Mouse (Mus musculus): ENCODE measurements around the gene Disp1. TPM values are rescaled to one million over a fixed set of nuclear protein-coding genes. Genes with fewer than 3 reads are reported as not detected.

The Disp1 gene
- 6.3 and 8.3 TPM in 2 replicates for polyA plus RNA-seq (2015; fragmentation: Nextera tagmentation; extraction: Ambion mirVana)

DNA sequence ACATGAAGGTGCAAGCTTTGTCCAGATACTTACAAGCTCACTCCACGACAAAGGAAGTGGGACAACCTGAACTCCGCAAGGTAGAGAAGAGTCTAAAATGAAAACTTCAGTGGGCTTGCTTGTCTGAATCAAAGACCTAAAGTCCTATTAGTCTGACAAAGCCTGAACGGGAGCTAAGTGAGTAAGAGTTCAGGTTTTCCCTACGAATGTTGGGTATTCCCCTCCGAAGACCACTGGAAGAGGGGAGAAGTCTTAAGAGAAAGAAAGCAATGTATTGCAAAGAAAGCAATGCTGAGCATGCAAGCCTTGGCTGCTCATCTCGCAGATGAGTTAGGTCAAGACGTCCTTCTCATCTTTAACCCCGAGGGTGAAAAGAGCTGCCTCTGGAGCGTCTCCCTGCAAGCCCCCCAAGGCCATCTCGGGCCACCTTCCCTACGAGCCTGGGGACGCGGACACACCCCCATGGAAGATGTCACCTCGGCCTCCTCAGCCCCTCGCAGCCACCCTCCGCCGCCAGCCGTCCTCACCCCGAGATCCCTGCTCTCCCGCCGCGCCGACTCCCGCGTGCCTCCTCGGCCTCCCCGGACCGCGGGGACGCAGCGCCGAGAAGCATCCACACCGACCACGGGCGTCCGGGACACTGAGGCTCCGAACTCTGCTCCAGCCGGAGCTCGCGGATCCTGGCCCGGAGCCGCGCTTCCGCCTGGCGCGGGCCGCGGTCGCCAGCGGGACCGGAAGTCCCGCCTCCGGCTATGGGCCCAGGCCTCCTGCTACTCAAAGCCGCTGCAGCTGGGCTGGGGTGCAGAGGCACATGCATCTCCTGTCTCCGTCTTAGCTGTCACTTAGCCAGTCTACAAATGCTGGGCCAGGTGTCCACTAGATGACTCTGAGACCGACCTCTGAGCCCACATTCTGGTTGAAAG lies at the start of gene Disp1:
TSS of gene Disp1 (minus strand) at position 727 of the 923 bp plus-strand sequence.

Small RNA genes lying within 50 kb of the gene (microRNA-seq; reads per million reads assigned to microRNA genes)
- 0 reads per million in 2 experiments for gene Gm24975

Other genes with a start within 250 kb of the Disp1 start
- 34.2 and 40.6 TPM in 2 replicates for gene Aida, start 75.1 kb upstream of the Disp1 start, polyA plus RNA-seq (2015; fragmentation: Nextera tagmentation; extraction: Ambion mirVana)
- gene Brox, start 75.7 kb upstream of the Disp1 start, polyA plus RNA-seq (2015; fragmentation: Nextera tagmentation; extraction: Ambion mirVana) = 28.9 and 33.3 TPM in 2 replicates
- gene Mia3, start 148.0 kb upstream of the Disp1 start, polyA plus RNA-seq (2015; fragmentation: Nextera tagmentation; extraction: Ambion mirVana) = 59.3 and 61.8 TPM in 2 replicates
- gene Taf1a, start 167.5 kb upstream of the Disp1 start, polyA plus RNA-seq (2015; fragmentation: Nextera tagmentation; extraction: Ambion mirVana) = 7.2 and 8.3 TPM in 2 replicates
- not detected in 2 replicates for gene Hhipl2, start 196.7 kb upstream of the Disp1 start, polyA plus RNA-seq (2015; fragmentation: Nextera tagmentation; extraction: Ambion mirVana)

Data from skeletal muscle tissue, postnatal 0 days (tissue).